Mouse (Mus musculus) bone marrow macrophage, adult 2 months (primary cell): ENCODE measurements around the gene Syk.

Source experiments
- CTCF ChIP-seq: IDR thresholded peaks from 2 replicates; pipeline ENCODE4 v1.5.1; 2012; ENCODE audit warnings: low read depth, mild to moderate bottlenecking, low read length, moderate library complexity
- POLR2A ChIP-seq: IDR thresholded peaks from 2 replicates; pipeline ENCODE4 v1.6.1; 2012; ENCODE audit warnings: mild to moderate bottlenecking, low read depth, low read length, borderline replicate concordance

DNA sequence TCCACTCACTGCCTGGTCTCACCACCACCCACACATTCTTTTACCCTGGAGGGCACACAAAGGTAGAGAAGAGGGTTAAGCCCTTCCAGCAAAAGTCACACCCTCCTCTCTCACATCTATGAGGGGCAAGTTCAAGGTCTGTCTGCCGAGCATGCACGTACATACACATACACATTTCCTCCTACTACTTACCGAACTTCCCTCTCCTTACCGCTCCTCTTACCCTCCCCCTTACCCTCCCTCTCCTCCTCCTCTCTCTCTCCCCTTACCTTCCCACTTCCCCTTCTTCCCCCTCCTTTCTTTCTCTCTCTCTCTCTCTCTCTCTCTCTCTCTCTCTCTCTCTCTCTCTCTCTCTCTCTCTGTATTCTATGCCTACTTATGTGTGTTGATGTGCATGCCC is 35.6 kb downstream of the Syk start:
- no peak for TF ChIP-seq POLR2A
- TF ChIP-seq CTCF: no peak
